18 mouse cellular contexts compared by ENCODE assay signal in genomic region chr6:61540732-61541131, GRCm38 (mm10).
DNase-seq lines count a peak whose midpoint lies in the region; ATAC-seq and TF ChIP-seq lines count a peak whose summit lies in the region.
"Had no signal": no experiment of that assay in that cellular context is flagged by ENCODE, and none has a peak within 500 bp of the region (broad histone marks: within the 10 kb centered on the region; RNA-seq: fewer than 3 reads in every experiment).

No protein-coding gene starts in this region.

- H3K9me3 ChIP-seq in hindbrain, postnatal 0 days (ENCODE audit: low read length) = no peaks in the 10 kb centered on the region
- no peaks in the 10 kb centered on the region for H3K9me3 ChIP-seq in hindbrain, embryonic 10.5 days
- H3K9me3 ChIP-seq in midbrain, postnatal 0 days (ENCODE audit: low read length) = no peaks in the 10 kb centered on the region
- no peaks in the 10 kb centered on the region for H3K9me3 ChIP-seq in midbrain, embryonic 13.5 days
- H3K9me3 ChIP-seq: G1E; heart, embryonic 13.5 days; hindbrain, embryonic 15.5 days had no signal

- no peaks in the 10 kb centered on the region for H3K36me3 ChIP-seq in hindbrain, postnatal 0 days (ENCODE audit: insufficient read depth, low read length)
- H3K36me3 ChIP-seq in hindbrain, embryonic 10.5 days = no peaks in the 10 kb centered on the region
- no peaks in the 10 kb centered on the region for H3K36me3 ChIP-seq in midbrain, postnatal 0 days (ENCODE audit: insufficient read depth, low read length)
- H3K36me3 ChIP-seq in midbrain, embryonic 13.5 days = no peaks in the 10 kb centered on the region
- H3K36me3 ChIP-seq: G1E; heart, embryonic 13.5 days; hindbrain, embryonic 15.5 days had no signal

- ATAC-seq in hindbrain, postnatal 0 days = peak; percentile 80; the same call in 1 of the 2 replicates
- no peak for ATAC-seq in midbrain, postnatal 0 days (ENCODE audit: low FRiP score)
- ATAC-seq in midbrain, embryonic 13.5 days = no peak; the same call in 1 of the 2 replicates
- ATAC-seq: intestine, postnatal 0 days had no signal

- 0 out of 2 replicates have a peak, but pooled peaks cover 4% of the 10 kb centered on the region for H3K4me1 ChIP-seq in hindbrain, postnatal 0 days (ENCODE audit: insufficient read depth, low read length)
- no peaks in the 10 kb centered on the region for H3K4me1 ChIP-seq in hindbrain, embryonic 10.5 days (replicated peaks)
- H3K4me1 ChIP-seq in midbrain, postnatal 0 days (ENCODE audit: insufficient read depth, low read length) = no peaks in the 10 kb centered on the region
- peaks cover 12% of the 10 kb centered on the region for H3K4me1 ChIP-seq in midbrain, embryonic 13.5 days (replicated peaks)
- H3K4me1 ChIP-seq: heart, embryonic 13.5 days had no signal

- no peaks in the 10 kb centered on the region for H3K27me3 ChIP-seq in hindbrain, postnatal 0 days (ENCODE audit: insufficient read depth, low read length)
- no peaks in the 10 kb centered on the region for H3K27me3 ChIP-seq in hindbrain, embryonic 10.5 days (ENCODE audit: insufficient read depth, poor library complexity, severe bottlenecking)
- H3K27me3 ChIP-seq in midbrain, postnatal 0 days (ENCODE audit: insufficient read depth, low read length) = no peaks in the 10 kb centered on the region
- no peaks in the 10 kb centered on the region for H3K27me3 ChIP-seq in midbrain, embryonic 13.5 days
- H3K27me3 ChIP-seq: heart, embryonic 13.5 days; hindbrain, embryonic 15.5 days had no signal

- no peak overlapping the region for H3K9ac ChIP-seq in hindbrain, postnatal 0 days (replicated peaks; ENCODE audit: low read length)
- no peak overlapping the region for H3K9ac ChIP-seq in midbrain, postnatal 0 days (replicated peaks; ENCODE audit: low read length, poor library complexity, severe bottlenecking)
- no peak overlapping the region for H3K9ac ChIP-seq in midbrain, embryonic 13.5 days (replicated peaks)
- H3K9ac ChIP-seq: heart, embryonic 13.5 days; hindbrain, embryonic 15.5 days had no signal

- DNase-seq in cerebellum, adult 9-11 months = peak; percentile 20
- no peak for DNase-seq in cerebellum, postnatal 14 days
- DNase-seq in hindbrain, postnatal 0 days (ENCODE audit: low spot score) = peak; percentile 69
- no peak for DNase-seq in hindbrain, embryonic 10.5 days (ENCODE audit: low spot score)
- DNase-seq in midbrain, postnatal 0 days (ENCODE audit: low spot score) = peak; percentile 76
- no peak for DNase-seq in MN1 (ENCODE audit: low spot score)
- DNase-seq: adrenal gland, postnatal 25 days; cerebellum, adult 8-10 months; embryo, embryonic 11 days; left cerebral cortex, postnatal 4 days; liver; lung, postnatal 36 days; thymus, postnatal 25 days had no signal

- H3K4me3 ChIP-seq in hindbrain, postnatal 0 days (ENCODE audit: low read length) = no peak overlapping the region
- no peak overlapping the region for H3K4me3 ChIP-seq in hindbrain, embryonic 10.5 days
- no peak overlapping the region for H3K4me3 ChIP-seq in midbrain, postnatal 0 days (ENCODE audit: low read depth, low read length)
- no peak overlapping the region for H3K4me3 ChIP-seq in midbrain, embryonic 13.5 days (replicated peaks)
- H3K4me3 ChIP-seq: heart, embryonic 13.5 days; hindbrain, embryonic 15.5 days had no signal

- no peak overlapping the region for H3K27ac ChIP-seq in hindbrain, postnatal 0 days
- no peak overlapping the region for H3K27ac ChIP-seq in hindbrain, embryonic 10.5 days
- H3K27ac ChIP-seq in midbrain, postnatal 0 days (ENCODE audit: low read depth, low read length) = no peak overlapping the region
- H3K27ac ChIP-seq in midbrain, embryonic 13.5 days = no peak overlapping the region
- H3K27ac ChIP-seq: heart, embryonic 13.5 days; hindbrain, embryonic 15.5 days had no signal

- no peak for TF ChIP-seq CTCF in hindbrain, postnatal 0 days (IDR thresholded peaks at IDR 0.05; ENCODE audit: low read depth)
- no peak for TF ChIP-seq CTCF in midbrain, postnatal 0 days (IDR thresholded peaks at IDR 0.05)

- no peak overlapping the region for H3K4me2 ChIP-seq in hindbrain, postnatal 0 days (ENCODE audit: low read depth, low read length)
- H3K4me2 ChIP-seq in midbrain, postnatal 0 days (ENCODE audit: low read depth, low read length, poor library complexity, severe bottlenecking) = no peak overlapping the region
- H3K4me2 ChIP-seq in midbrain, embryonic 13.5 days (replicated peaks) = no peak overlapping the region
- H3K4me2 ChIP-seq: heart, embryonic 13.5 days; hindbrain, embryonic 15.5 days had no signal

Comparison
In these comparisons a context has a peak if more than half of its experiments do, and no peak if none do; other contexts are left out.
1. DNase-seq: peak in cerebellum, adult 9-11 months (single experiment), hindbrain, postnatal 0 days (single experiment) and midbrain, postnatal 0 days (single experiment); none in cerebellum, postnatal 14 days (0 of 2), hindbrain, embryonic 10.5 days (single experiment) and MN1 (single experiment).